Mouse (Mus musculus): ENCODE data around the gene Sept9. TPM values are rescaled to one million over a fixed set of nuclear protein-coding genes. Genes with fewer than 3 reads are reported as not detected.

Gene Sept9
- polyA plus RNA-seq, 1 experiment: 253 TPM

GRCm38 (mm10) chr11:117251755-117252154 lies 52.3 kb downstream of the Sept9 start:
- no peaks in the 10 kb centered on the region for H3K27me3 ChIP-seq (ENCODE audit: control insufficient read depth, insufficient read depth, insufficient read length)
- TF ChIP-seq CEBPB (IDR thresholded peaks at IDR 0.05; ENCODE audit: insufficient read depth, poor library complexity, severe bottlenecking) (no peak), SRF (IDR thresholded peaks at IDR 0.05; ENCODE audit: control insufficient read depth, insufficient read length, low read depth) (no peak), USF1 (IDR thresholded peaks at IDR 0.05; ENCODE audit: low read depth) (no peak)
- H3K79me2 ChIP-seq (ENCODE audit: control insufficient read depth, insufficient read depth): peaks cover 87% of the 10 kb centered on the region
- no peak overlapping the region for H3ac ChIP-seq (ENCODE audit: control insufficient read depth, insufficient read length)
- no peaks in the 10 kb centered on the region for H3K36me3 ChIP-seq (ENCODE audit: control insufficient read depth, insufficient read depth)
- no peak overlapping the region for H3K4me2 ChIP-seq (ENCODE audit: low read depth)
- no peak overlapping the region for H3K4me3 ChIP-seq

GRCm38 (mm10) chr11:117252846-117253245 lies 53.4 kb downstream of the Sept9 start:
- no peaks in the 10 kb centered on the region for H3K27me3 ChIP-seq (ENCODE audit: control insufficient read depth, insufficient read depth, insufficient read length)
- TF ChIP-seq REST (IDR thresholded peaks at IDR 0.05; ENCODE audit: insufficient read depth, insufficient read length) (no peak), USF1 (IDR thresholded peaks at IDR 0.05; ENCODE audit: low read depth) (no peak), MYOD1 (IDR thresholded peaks at IDR 0.05; ENCODE audit: control insufficient read depth in 1 of 3, insufficient read length in 2 of 3, low read depth in 2 of 3) (no peak), SRF (IDR thresholded peaks at IDR 0.05; ENCODE audit: control insufficient read depth, insufficient read length, low read depth) (no peak), POLR2AphosphoS2 (IDR thresholded peaks at IDR 0.05; ENCODE audit: insufficient read length, low read depth) (no peak), MAX (IDR thresholded peaks at IDR 0.05; ENCODE audit: low read depth) (no peak), TCF12 (IDR thresholded peaks at IDR 0.05; ENCODE audit: insufficient read depth, poor library complexity, severe bottlenecking) (no peak), CEBPB (IDR thresholded peaks at IDR 0.05; ENCODE audit: insufficient read depth, poor library complexity, severe bottlenecking) (no peak), POLR2A (IDR thresholded peaks at IDR 0.05; ENCODE audit: insufficient read length, low read depth) (no peak), MYOG (IDR thresholded peaks at IDR 0.05; ENCODE audit: control insufficient read depth in 1 of 3, insufficient read depth in 1 of 3, insufficient read length in 2 of 3, low read depth in 2 of 3) (no peak), TCF3 (IDR thresholded peaks at IDR 0.05; ENCODE audit: insufficient read length, low read depth) (no peak), E2F4 (IDR thresholded peaks at IDR 0.05; ENCODE audit: insufficient read depth) (no peak)
- H3K36me3 ChIP-seq (ENCODE audit: control insufficient read depth, insufficient read depth): no peaks in the 10 kb centered on the region
- H3K79me2 ChIP-seq (ENCODE audit: control insufficient read depth, insufficient read depth): peaks cover 87% of the 10 kb centered on the region
- H3ac ChIP-seq (ENCODE audit: control insufficient read depth, insufficient read length): no peak overlapping the region
- H3K4me2 ChIP-seq (ENCODE audit: low read depth): no peak overlapping the region
- no peak overlapping the region for H3K4me3 ChIP-seq

GRCm38 (mm10) chr11:117254161-117255107 lies 55.0 kb downstream of the Sept9 start:
- H3K36me3 ChIP-seq (ENCODE audit: control insufficient read depth, insufficient read depth): no peaks in the 10 kb centered on the region
- peaks cover 80% of the 10 kb centered on the region for H3K79me2 ChIP-seq (ENCODE audit: control insufficient read depth, insufficient read depth)
- H3K27me3 ChIP-seq (ENCODE audit: control insufficient read depth, insufficient read depth, insufficient read length): no peaks in the 10 kb centered on the region
- no peak overlapping the region for H3K4me2 ChIP-seq (ENCODE audit: low read depth)
- TF ChIP-seq MAX (IDR thresholded peaks at IDR 0.05; ENCODE audit: low read depth): no peak
- TF ChIP-seq MYOG (IDR thresholded peaks at IDR 0.05; ENCODE audit: control insufficient read depth in 1 of 3, insufficient read depth in 1 of 3, insufficient read length in 2 of 3, low read depth in 2 of 3): peak in 2 of 3 experiments; percentile 78 to 87
- TF ChIP-seq CEBPB (IDR thresholded peaks at IDR 0.05; ENCODE audit: insufficient read depth, poor library complexity, severe bottlenecking): no peak
- peak in 2 of 3 experiments; percentile 90 to 93 for TF ChIP-seq MYOD1 (IDR thresholded peaks at IDR 0.05; ENCODE audit: control insufficient read depth in 1 of 3, insufficient read length in 2 of 3, low read depth in 2 of 3)
- TF ChIP-seq E2F4 (IDR thresholded peaks at IDR 0.05; ENCODE audit: insufficient read depth): no peak
- no peak overlapping the region for H3ac ChIP-seq (ENCODE audit: control insufficient read depth, insufficient read length)
- no peak overlapping the region for H3K4me3 ChIP-seq

DNA sequence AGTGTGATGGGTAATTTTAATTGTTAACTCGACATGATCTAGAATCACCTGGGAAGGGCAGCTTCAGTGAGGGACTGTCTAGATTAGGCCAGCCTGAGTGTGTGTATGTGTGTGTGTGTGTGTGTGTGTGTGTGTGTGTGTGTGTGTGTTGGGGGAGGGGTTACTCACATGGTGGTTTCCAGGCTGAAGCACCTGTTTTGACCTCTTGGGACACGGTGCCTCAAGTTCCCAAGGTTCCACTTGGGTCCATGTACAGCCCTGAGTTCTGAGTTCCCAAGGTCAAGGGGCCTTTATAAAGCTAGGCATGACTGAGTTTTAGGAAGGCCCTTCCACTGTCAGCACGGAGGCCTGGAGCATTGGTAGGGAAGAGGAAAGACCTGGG lies 55.6 kb downstream of the Sept9 start:
- no peak overlapping the region for H3K4me2 ChIP-seq (ENCODE audit: low read depth)
- no peak overlapping the region for H3K4me3 ChIP-seq
- H3K36me3 ChIP-seq (ENCODE audit: control insufficient read depth, insufficient read depth): no peaks in the 10 kb centered on the region
- H3K79me2 ChIP-seq (ENCODE audit: control insufficient read depth, insufficient read depth): peaks cover 73% of the 10 kb centered on the region
- H3K27me3 ChIP-seq (ENCODE audit: control insufficient read depth, insufficient read depth, insufficient read length): no peaks in the 10 kb centered on the region
- no peak overlapping the region for H3ac ChIP-seq (ENCODE audit: control insufficient read depth, insufficient read length)
- TF ChIP-seq REST (IDR thresholded peaks at IDR 0.05; ENCODE audit: insufficient read depth, insufficient read length): no peak
- TF ChIP-seq SRF (IDR thresholded peaks at IDR 0.05; ENCODE audit: control insufficient read depth, insufficient read length, low read depth): no peak
- TF ChIP-seq MYOD1 (IDR thresholded peaks at IDR 0.05; ENCODE audit: control insufficient read depth in 1 of 3, insufficient read length in 2 of 3, low read depth in 2 of 3): no peak
- TF ChIP-seq MYOG (IDR thresholded peaks at IDR 0.05; ENCODE audit: control insufficient read depth in 1 of 3, insufficient read depth in 1 of 3, insufficient read length in 2 of 3, low read depth in 2 of 3): no peak
- no peak for TF ChIP-seq E2F4 (IDR thresholded peaks at IDR 0.05; ENCODE audit: insufficient read depth)
- no peak for TF ChIP-seq MAX (IDR thresholded peaks at IDR 0.05; ENCODE audit: low read depth)
- no peak for TF ChIP-seq USF1 (IDR thresholded peaks at IDR 0.05; ENCODE audit: low read depth)
- no peak for TF ChIP-seq TCF12 (IDR thresholded peaks at IDR 0.05; ENCODE audit: insufficient read depth, poor library complexity, severe bottlenecking)
- no peak for TF ChIP-seq CEBPB (IDR thresholded peaks at IDR 0.05; ENCODE audit: insufficient read depth, poor library complexity, severe bottlenecking)
- TF ChIP-seq POLR2A (IDR thresholded peaks at IDR 0.05; ENCODE audit: insufficient read length, low read depth): no peak

- Histone ChIP-seq H3K36me3 (ENCODE audit: control insufficient read depth, insufficient read depth) (no peaks in the 10 kb centered on the region), H3K4me3 (no peak overlapping the region), H3K4me2 (ENCODE audit: low read depth) (peak overlapping the region; percentile 56), H3K27me3 (ENCODE audit: control insufficient read depth, insufficient read depth, insufficient read length) (no peaks in the 10 kb centered on the region), H3ac (ENCODE audit: control insufficient read depth, insufficient read length) (no peak overlapping the region), H3K79me2 (ENCODE audit: control insufficient read depth, insufficient read depth) (peaks cover 64% of the 10 kb centered on the region)
- TF ChIP-seq TCF3 (IDR thresholded peaks at IDR 0.05; ENCODE audit: insufficient read length, low read depth): no peak
- TF ChIP-seq MAX (IDR thresholded peaks at IDR 0.05; ENCODE audit: low read depth): no peak
- TF ChIP-seq CEBPB (IDR thresholded peaks at IDR 0.05; ENCODE audit: insufficient read depth, poor library complexity, severe bottlenecking): no peak
- no peak for TF ChIP-seq USF1 (IDR thresholded peaks at IDR 0.05; ENCODE audit: low read depth)
- no peak for TF ChIP-seq TCF12 (IDR thresholded peaks at IDR 0.05; ENCODE audit: insufficient read depth, poor library complexity, severe bottlenecking)
- TF ChIP-seq E2F4 (IDR thresholded peaks at IDR 0.05; ENCODE audit: insufficient read depth): no peak
- TF ChIP-seq REST (IDR thresholded peaks at IDR 0.05; ENCODE audit: insufficient read depth, insufficient read length): no peak
- no peak for TF ChIP-seq POLR2AphosphoS2 (IDR thresholded peaks at IDR 0.05; ENCODE audit: insufficient read length, low read depth)
- no peak for TF ChIP-seq MYOG (IDR thresholded peaks at IDR 0.05; ENCODE audit: control insufficient read depth in 1 of 3, insufficient read depth in 1 of 3, insufficient read length in 2 of 3, low read depth in 2 of 3)
- no peak for TF ChIP-seq SRF (IDR thresholded peaks at IDR 0.05; ENCODE audit: control insufficient read depth, insufficient read length, low read depth)
- no peak for TF ChIP-seq POLR2A (IDR thresholded peaks at IDR 0.05; ENCODE audit: insufficient read length, low read depth)
- TF ChIP-seq MYOD1 (IDR thresholded peaks at IDR 0.05; ENCODE audit: control insufficient read depth in 1 of 3, insufficient read length in 2 of 3, low read depth in 2 of 3): no peak
Observed at GRCm38 (mm10) chr11:117256088-117256487, 56.6 kb downstream of the Sept9 start.
